Mouse (Mus musculus) heart, embryonic 15.5 days (tissue): ENCODE results near the gene Gprc6a. TPM values are rescaled to one million over a fixed set of nuclear protein-coding genes. Genes with fewer than 3 reads are reported as not detected.

Source experiments
- ATAC-seq: fragments of 200-750 bp; cut with Nextera tagmentation; replicated peaks from 2 replicates; pipeline ENCODE4 v1.8.0; 2017; ENCODE audit warnings: low read depth, moderate TSS enrichment; ENCODE audit not compliant: insufficient number of reproducible peaks, insufficient read depth, low FRiP score
- H3K27ac ChIP-seq: fragments of 300-500 bp; sonication (generic); 2 replicates; pipeline ENCODE4 v1.5.1; 2015; ENCODE audit warnings: mild to moderate bottlenecking, inconsistent platforms
- H3K27me3 ChIP-seq: fragments of 300-500 bp; sonication (generic); 2 replicates; pipeline ENCODE4 v1.6.1; 2015; ENCODE audit warnings: inconsistent platforms
- H3K36me3 ChIP-seq: fragments of 300-500 bp; sonication (generic); 2 replicates; pipeline ENCODE4 v1.6.1; 2015; ENCODE audit warnings: mild to moderate bottlenecking, inconsistent platforms
- H3K4me1 ChIP-seq: fragments of 300-500 bp; sonication (generic); replicated peaks from 2 replicates; pipeline ENCODE4 v1.6.1; 2015; ENCODE audit warnings: inconsistent platforms
- H3K4me2 ChIP-seq: fragments of 300-500 bp; sonication (generic); 2 replicates; pipeline ENCODE4 v1.6.1; 2015; ENCODE audit warnings: inconsistent platforms, mild to moderate bottlenecking, moderate library complexity
- H3K4me3 ChIP-seq: fragments of 300-500 bp; sonication (generic); 2 replicates; pipeline ENCODE4 v1.5.1; 2015; ENCODE audit warnings: mild to moderate bottlenecking, inconsistent platforms
- H3K9ac ChIP-seq: fragments of 300-500 bp; sonication (generic); 2 replicates; pipeline ENCODE4 v1.6.1; 2015; ENCODE audit warnings: mild to moderate bottlenecking, inconsistent platforms
- H3K9me3 ChIP-seq: fragments of 300-500 bp; sonication (generic); replicated peaks from 2 replicates; pipeline ENCODE4 v1.6.1; 2016; ENCODE audit warnings: inconsistent platforms
- WGBS: fragments of 180-500 bp; shearing (Covaris S2); methylation state at CpG from one replicate; pipeline ENCODE4 v1.1.7; 2015; ENCODE audit warnings: mixed read lengths; 5-methylcytosine and 5-hydroxymethylcytosine counted together
- polyA plus RNA-seq: library from polyadenylated mRNA; unstranded; fragments of >200 nt; fragmentation: Nextera tagmentation; extraction: Ambion mirVana; gene quantifications from 2 replicates; pipeline ENCODE4 v1.2.1, GENCODE M21; 2015

The Gprc6a gene
- polyA plus RNA-seq, 1 experiment from 2014 or later: not detected

GRCm38 (mm10) chr10:51571225-51571996, 59.9 kb downstream of the Gprc6a start:
- Histone ChIP-seq H3K9me3 (no peaks in the 10 kb centered on the region), H3K4me3 (no peak overlapping the region), H3K27me3 (no peaks in the 10 kb centered on the region), H3K27ac (no peak overlapping the region), H3K9ac (no peak overlapping the region), H3K4me1 (no peaks in the 10 kb centered on the region), H3K36me3 (no peaks in the 10 kb centered on the region), H3K4me2 (no peak overlapping the region)
- no peak for ATAC-seq
- WGBS: 66% methylated on average over 9 of the region's 9 CpGs

Other genes starting within 250 kb of the Gprc6a start
- 0.13 and 3.0 TPM in 2 replicates for gene Gm49339, start 150.8 kb downstream of the Gprc6a start, polyA plus RNA-seq
- gene Lilr4b, start 150.8 kb downstream of the Gprc6a start, polyA plus RNA-seq: 0.78 and 2.7 TPM in 2 replicates
- gene Lilrb4a, start 140.5 kb downstream of the Gprc6a start, polyA plus RNA-seq: 3.8 and 6.3 TPM in 2 replicates
- 0.96 and 1.8 TPM in 2 replicates for gene Fam162b, start 40.9 kb downstream of the Gprc6a start, polyA plus RNA-seq
- not detected in 2 replicates for gene Rfx6, start 46.3 kb upstream of the Gprc6a start, polyA plus RNA-seq